Mouse (Mus musculus): ENCODE measurements around the gene Gpr174.
"Not testable (repeated sequence)": the region's sequence is repeated elsewhere in the genome, so short reads cannot be mapped to it uniquely, and the experiment has no call there.

The Gpr174 gene

GRCm38 (mm10) chrX:107255486-107256227 lies at the start of gene Gpr174:
Gpr174 (plus strand) TSS chrX:107255878.
- DNase-seq = no peak

GRCm38 (mm10) chrX:107217577-107218090 lies 38.0 kb upstream of the Gpr174 start:
- DNase-seq = no peak

- no peak for DNase-seq
These were observed 30.8 kb upstream of the Gpr174 start for GRCm38 (mm10) chrX:107224846-107225245.

DNA sequence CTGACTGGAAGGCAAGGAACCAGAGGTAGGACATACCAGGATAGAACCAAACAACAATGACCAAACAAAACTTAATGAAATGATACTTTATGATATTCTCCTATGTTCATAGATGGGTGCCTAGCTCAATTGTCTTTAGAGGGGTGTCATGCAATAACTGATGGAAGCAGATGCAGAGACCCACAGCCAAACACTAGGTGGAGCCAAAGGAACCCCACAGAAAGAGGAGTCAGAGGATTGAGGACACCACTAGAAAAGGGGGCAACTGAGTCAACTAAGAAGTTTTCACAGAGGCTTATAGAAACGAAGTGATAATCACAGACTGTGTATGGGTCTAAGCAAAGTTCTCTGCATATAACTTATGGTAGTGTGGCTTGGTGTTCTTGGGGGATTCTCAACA lies 24.5 kb upstream of the Gpr174 start:
- peak in 1 of 2 experiments; percentile 0 for DNase-seq

GRCm38 (mm10) chrX:107234655-107235054 lies 21.0 kb upstream of the Gpr174 start:
- no peak for DNase-seq

GRCm38 (mm10) chrX:107236461-107236860 lies 19.2 kb upstream of the Gpr174 start:
- DNase-seq = no peak

- no peak for DNase-seq
These were observed 5.3 kb upstream of the Gpr174 start for GRCm38 (mm10) chrX:107250390-107250789.

GRCm38 (mm10) chrX:107264619-107265018 lies 8.9 kb downstream of the Gpr174 start:
- no peak for DNase-seq

DNA sequence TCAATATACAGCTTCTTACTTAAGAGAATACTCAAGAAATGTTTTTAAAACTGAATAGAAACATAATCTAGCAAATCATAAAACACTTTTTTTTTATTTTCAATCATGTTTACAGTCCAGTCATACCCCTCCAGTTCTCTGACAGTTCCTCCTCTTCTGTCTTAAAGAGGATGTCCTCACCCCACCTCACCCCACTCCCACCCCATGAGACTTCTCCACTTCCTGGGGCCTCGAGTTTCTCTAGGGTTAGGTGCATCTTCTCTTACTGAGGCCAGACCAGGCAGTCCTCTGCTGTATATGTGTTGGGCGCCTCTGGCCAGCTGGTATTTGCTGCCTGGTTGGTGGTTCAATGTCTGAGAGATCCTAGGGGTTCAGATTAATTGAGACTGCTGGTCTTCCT lies 21.9 kb downstream of the Gpr174 start:
- DNase-seq = no peak

DNA sequence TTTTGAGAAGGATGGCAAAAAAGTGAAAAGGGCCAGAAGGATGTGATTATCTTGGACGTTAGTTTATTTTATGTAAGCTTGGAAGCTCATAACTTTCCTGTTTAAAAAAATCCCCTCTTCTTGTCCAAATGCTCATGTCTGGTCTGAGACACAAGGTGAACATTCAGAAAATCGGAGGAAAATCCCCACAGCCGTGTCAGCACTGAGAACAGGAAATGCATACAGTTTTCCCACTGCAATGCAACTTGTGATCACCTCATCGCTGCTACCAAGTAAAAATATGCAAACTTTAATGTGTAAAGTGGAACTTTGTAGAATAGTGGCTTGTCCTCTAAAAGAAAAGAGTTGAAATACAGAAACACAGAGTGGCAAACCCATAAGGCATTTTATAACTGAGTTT lies 28.5 kb downstream of the Gpr174 start:
- no peak for DNase-seq

GRCm38 (mm10) chrX:107297861-107298260 lies 42.2 kb downstream of the Gpr174 start:
- DNase-seq = not testable (repeated sequence)

DNA sequence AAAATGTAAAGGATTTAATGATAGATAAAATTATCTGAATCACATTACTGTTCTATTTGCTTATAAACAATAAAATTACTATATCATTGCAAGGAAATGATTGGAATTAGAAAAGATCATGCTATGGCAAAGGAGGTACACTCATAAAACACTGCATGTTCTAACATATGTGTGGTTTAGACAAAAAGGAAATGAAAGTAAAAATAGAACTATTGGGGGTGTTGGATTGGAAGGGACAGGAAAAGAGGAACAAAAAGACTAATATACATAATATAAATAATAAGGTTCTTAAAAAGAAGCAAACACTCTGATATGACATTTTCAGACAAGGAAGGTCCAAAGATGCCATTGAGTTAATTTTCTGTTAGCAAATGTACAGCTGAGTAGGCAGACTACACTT lies 43.1 kb downstream of the Gpr174 start:
- DNase-seq = no peak

DNA sequence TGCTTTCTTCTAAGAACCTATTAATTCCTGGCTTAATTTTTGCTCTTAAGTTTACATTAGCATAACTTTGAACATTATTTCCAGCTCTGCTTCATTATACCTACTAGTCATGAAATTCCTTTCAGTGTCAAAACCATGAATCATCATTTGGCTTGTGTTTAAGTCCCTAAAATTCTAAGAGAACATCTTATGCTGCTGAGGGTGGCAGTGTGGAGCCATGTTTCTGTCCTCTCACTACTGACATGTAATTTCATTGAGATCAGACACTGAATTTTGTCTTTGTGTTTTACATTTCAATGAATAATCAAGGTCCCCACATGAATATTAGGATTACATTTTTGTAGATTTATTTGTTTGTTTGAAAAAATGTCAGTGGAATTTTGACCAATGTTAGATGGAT lies 50.8 kb downstream of the Gpr174 start:
- DNase-seq = no peak

DNA sequence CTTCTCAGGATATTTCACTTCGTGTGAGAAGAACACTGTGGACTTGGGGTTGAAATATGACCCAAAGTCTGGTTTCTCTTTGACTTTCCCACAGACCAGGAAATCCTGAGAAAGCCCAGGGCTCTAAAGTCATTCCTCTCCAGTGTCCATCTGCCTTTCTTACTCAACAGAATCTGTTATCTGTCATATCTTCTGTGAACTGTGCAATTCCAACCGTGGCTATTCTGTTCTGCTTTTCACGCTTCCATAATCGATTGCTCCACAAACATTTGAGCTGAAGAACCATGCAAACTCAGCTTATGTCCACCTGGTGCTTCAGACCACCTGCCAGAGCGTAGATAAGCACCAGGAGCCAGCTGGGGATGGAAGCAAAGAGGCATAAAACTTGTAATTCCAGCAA lies 56.9 kb downstream of the Gpr174 start:
- DNase-seq = no peak

GRCm38 (mm10) chrX:107325697-107326381 lies 70.2 kb downstream of the Gpr174 start:
- DNase-seq = no peak

DNA sequence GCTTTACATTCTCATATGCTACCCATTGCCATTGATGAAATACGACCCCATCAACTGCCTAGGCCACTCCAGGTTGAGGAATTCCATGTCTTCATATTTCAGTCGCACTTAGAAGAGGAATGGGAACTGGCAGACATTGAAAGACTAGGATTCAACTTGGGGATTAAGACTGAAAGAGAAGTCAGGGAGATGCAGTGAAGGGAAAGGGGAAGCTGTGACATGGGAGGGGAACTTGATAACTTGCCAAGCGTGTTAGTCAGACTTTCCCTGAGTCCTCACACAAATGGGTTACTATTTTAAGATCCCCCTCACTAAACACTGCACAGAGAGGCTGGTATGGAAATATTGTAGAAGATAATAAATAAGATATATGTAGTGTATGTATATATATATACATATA lies 74.2 kb downstream of the Gpr174 start:
- peak in 1 of 2 experiments; percentile 3 for DNase-seq

- DNase-seq = no peak
These were observed 80.9 kb downstream of the Gpr174 start for GRCm38 (mm10) chrX:107336609-107337008.

DNA sequence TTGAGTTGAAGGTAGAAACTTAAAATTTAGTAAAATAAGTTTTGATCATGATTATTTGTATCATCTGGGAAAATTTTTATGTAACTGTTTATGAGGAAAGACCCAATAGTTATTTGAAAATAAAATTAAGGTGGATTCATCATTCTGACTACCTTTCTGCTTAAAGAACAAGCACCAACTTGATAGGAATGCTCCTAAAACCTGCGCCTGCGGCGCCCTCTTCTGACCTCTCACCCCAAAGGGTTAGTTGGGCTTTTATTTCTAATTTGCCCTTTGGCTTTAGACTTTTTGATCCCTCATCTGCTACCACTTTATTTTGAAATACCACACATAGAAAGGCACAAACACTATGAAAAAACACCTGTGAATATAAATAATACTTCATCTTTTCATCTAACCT lies 86.3 kb downstream of the Gpr174 start:
- peak in 1 of 2 experiments; percentile 14 for DNase-seq

All from kidney, postnatal 36 days (tissue).